Mouse (Mus musculus): ENCODE data around the gene Shd. TPM values are rescaled to one million over a fixed set of nuclear protein-coding genes. Genes with fewer than 3 reads are reported as not detected.

Shd gene
- 42.9 TPM for polyA plus RNA-seq (2015; fragmentation: Illumina TruSeq; extraction: RNeasy Lipid Tissue Mini Kit (QIAGEN cat#74804); ENCODE audit: low read depth, low replicate concordance)

GRCm38 (mm10) chr17:55969966-55970891, at the start of gene Shd:
Gene Shd, plus strand, starts transcription at chr17:55970467.

GRCm38 (mm10) chr17:55949400-55949799, 20.9 kb upstream of the Shd start, which contains the start of gene Zfp119b:
Gene Zfp119b, minus strand, starts transcription at chr17:55949500.

GRCm38 (mm10) chr17:55952447-55953027, 17.7 kb upstream of the Shd start, which contains the start of gene Ebi3:
Gene Ebi3, plus strand, starts transcription at chr17:55952640.

GRCm38 (mm10) chr17:55958918-55959728, 11.1 kb upstream of the Shd start, which contains the start of gene Yju2:
Gene Yju2, plus strand, starts transcription at chr17:55959099.

GRCm38 (mm10) chr17:55986030-55986961, 16.0 kb downstream of the Shd start, which contains the start of gene Fsd1:
Gene Fsd1, plus strand, starts transcription at chr17:55986509.

GRCm38 (mm10) chr17:56005415-56006061, 35.3 kb downstream of the Shd start, which contains the start of the genes Stap2 and Mpnd:
Gene Stap2, minus strand, starts transcription at chr17:56005584.
Gene Mpnd, plus strand, starts transcription at chr17:56005711.

Other genes starting within 250 kb of the Shd start
- not detected for gene Adgre4, start 220.5 kb upstream of the Shd start, polyA plus RNA-seq (2015; fragmentation: Illumina TruSeq; extraction: RNeasy Lipid Tissue Mini Kit (QIAGEN cat#74804); ENCODE audit: low read depth, low replicate concordance)
- gene Zfp119a, start 91.5 kb upstream of the Shd start, polyA plus RNA-seq (2015; fragmentation: Illumina TruSeq; extraction: RNeasy Lipid Tissue Mini Kit (QIAGEN cat#74804); ENCODE audit: low read depth, low replicate concordance) = 5.6 TPM
- 11.1 TPM for gene Zfp959, start 78.4 kb upstream of the Shd start, polyA plus RNA-seq (2015; fragmentation: Illumina TruSeq; extraction: RNeasy Lipid Tissue Mini Kit (QIAGEN cat#74804); ENCODE audit: low read depth, low replicate concordance)
- gene Zfp119b, start 21.0 kb upstream of the Shd start, polyA plus RNA-seq (2015; fragmentation: Illumina TruSeq; extraction: RNeasy Lipid Tissue Mini Kit (QIAGEN cat#74804); ENCODE audit: low read depth, low replicate concordance) = 4.3 TPM
- gene Ebi3, start 17.8 kb upstream of the Shd start, polyA plus RNA-seq (2015; fragmentation: Illumina TruSeq; extraction: RNeasy Lipid Tissue Mini Kit (QIAGEN cat#74804); ENCODE audit: low read depth, low replicate concordance) = 1.5 TPM
- gene Yju2, start 11.4 kb upstream of the Shd start, polyA plus RNA-seq (2015; fragmentation: Illumina TruSeq; extraction: RNeasy Lipid Tissue Mini Kit (QIAGEN cat#74804); ENCODE audit: low read depth, low replicate concordance) = 10.5 TPM
- 54.4 TPM for gene Fsd1, start 16.0 kb downstream of the Shd start, polyA plus RNA-seq (2015; fragmentation: Illumina TruSeq; extraction: RNeasy Lipid Tissue Mini Kit (QIAGEN cat#74804); ENCODE audit: low read depth, low replicate concordance)
- gene Stap2, start 35.1 kb downstream of the Shd start, polyA plus RNA-seq (2015; fragmentation: Illumina TruSeq; extraction: RNeasy Lipid Tissue Mini Kit (QIAGEN cat#74804); ENCODE audit: low read depth, low replicate concordance) = 2.6 TPM
- 93.4 TPM for gene Mpnd, start 35.2 kb downstream of the Shd start, polyA plus RNA-seq (2015; fragmentation: Illumina TruSeq; extraction: RNeasy Lipid Tissue Mini Kit (QIAGEN cat#74804); ENCODE audit: low read depth, low replicate concordance)
- gene Sh3gl1, start 66.2 kb downstream of the Shd start, polyA plus RNA-seq (2015; fragmentation: Illumina TruSeq; extraction: RNeasy Lipid Tissue Mini Kit (QIAGEN cat#74804); ENCODE audit: low read depth, low replicate concordance) = 40.3 TPM
- gene Chaf1a, start 70.0 kb downstream of the Shd start, polyA plus RNA-seq (2015; fragmentation: Illumina TruSeq; extraction: RNeasy Lipid Tissue Mini Kit (QIAGEN cat#74804); ENCODE audit: low read depth, low replicate concordance) = 2.4 TPM
- 105 TPM for gene Ubxn6, start 104.6 kb downstream of the Shd start, polyA plus RNA-seq (2015; fragmentation: Illumina TruSeq; extraction: RNeasy Lipid Tissue Mini Kit (QIAGEN cat#74804); ENCODE audit: low read depth, low replicate concordance)
- gene Hdgfl2, start 109.2 kb downstream of the Shd start, polyA plus RNA-seq (2015; fragmentation: Illumina TruSeq; extraction: RNeasy Lipid Tissue Mini Kit (QIAGEN cat#74804); ENCODE audit: low read depth, low replicate concordance) = 82.6 TPM
- 1.1 TPM for gene Plin4, start 139.3 kb downstream of the Shd start, polyA plus RNA-seq (2015; fragmentation: Illumina TruSeq; extraction: RNeasy Lipid Tissue Mini Kit (QIAGEN cat#74804); ENCODE audit: low read depth, low replicate concordance)
- 0.67 TPM for gene Plin5, start 147.1 kb downstream of the Shd start, polyA plus RNA-seq (2015; fragmentation: Illumina TruSeq; extraction: RNeasy Lipid Tissue Mini Kit (QIAGEN cat#74804); ENCODE audit: low read depth, low replicate concordance)
- 2.5 TPM for gene Lrg1, start 151.5 kb downstream of the Shd start, polyA plus RNA-seq (2015; fragmentation: Illumina TruSeq; extraction: RNeasy Lipid Tissue Mini Kit (QIAGEN cat#74804); ENCODE audit: low read depth, low replicate concordance)
- 52.6 TPM for gene Sema6b, start 169.9 kb downstream of the Shd start, polyA plus RNA-seq (2015; fragmentation: Illumina TruSeq; extraction: RNeasy Lipid Tissue Mini Kit (QIAGEN cat#74804); ENCODE audit: low read depth, low replicate concordance)
- 9.1 TPM for gene Tnfaip8l1, start 192.0 kb downstream of the Shd start, polyA plus RNA-seq (2015; fragmentation: Illumina TruSeq; extraction: RNeasy Lipid Tissue Mini Kit (QIAGEN cat#74804); ENCODE audit: low read depth, low replicate concordance)
- gene Mydgf, start 213.5 kb downstream of the Shd start, polyA plus RNA-seq (2015; fragmentation: Illumina TruSeq; extraction: RNeasy Lipid Tissue Mini Kit (QIAGEN cat#74804); ENCODE audit: low read depth, low replicate concordance) = 53.9 TPM
- 44.0 TPM for gene Dpp9, start 248.4 kb downstream of the Shd start, polyA plus RNA-seq (2015; fragmentation: Illumina TruSeq; extraction: RNeasy Lipid Tissue Mini Kit (QIAGEN cat#74804); ENCODE audit: low read depth, low replicate concordance)